Mouse (Mus musculus): ENCODE data around the gene Pik3r2.

Gene Pik3r2

DNA sequence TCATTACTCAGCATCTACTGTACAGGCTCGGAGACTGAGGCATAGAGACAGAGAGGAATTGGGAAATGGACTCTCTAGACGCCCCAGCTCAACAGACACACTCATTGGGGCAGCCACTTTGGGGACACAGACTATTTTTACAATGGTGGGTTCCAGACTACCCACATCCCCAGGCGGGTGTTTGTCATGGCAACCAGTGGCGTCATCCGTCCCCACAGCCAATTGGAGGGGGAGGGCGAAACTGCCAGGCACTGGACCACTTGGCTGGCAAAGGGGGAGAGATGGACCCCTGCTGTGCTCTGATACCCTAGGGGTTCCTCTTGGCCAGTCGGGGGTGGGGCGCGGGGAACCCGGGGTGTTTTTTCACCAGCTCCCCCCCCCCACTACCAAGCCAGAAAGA is 24.1 kb upstream of the Pik3r2 start:
- peak; percentile 81 for DNase-seq

DNA sequence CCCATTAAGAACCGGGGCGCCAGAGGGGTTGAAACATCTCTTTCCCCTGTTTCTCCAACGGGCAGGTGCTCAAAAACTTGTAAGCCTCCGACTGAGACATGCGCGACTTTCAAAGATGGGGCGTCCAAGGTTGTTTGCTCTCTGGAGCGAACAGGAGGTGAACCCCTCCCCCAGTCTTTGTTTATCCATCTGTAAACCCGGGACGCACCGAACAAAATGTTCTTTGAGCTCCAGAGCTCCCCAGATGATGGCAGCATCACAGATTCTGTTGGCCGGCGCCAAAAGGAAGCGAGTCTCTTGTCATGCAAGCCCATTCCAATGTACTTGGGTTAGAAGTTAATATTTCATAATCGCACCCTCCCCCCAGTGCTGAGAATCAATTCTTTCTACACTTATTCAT is 21.8 kb upstream of the Pik3r2 start:
- DNase-seq, result peak; percentile 77

DNA sequence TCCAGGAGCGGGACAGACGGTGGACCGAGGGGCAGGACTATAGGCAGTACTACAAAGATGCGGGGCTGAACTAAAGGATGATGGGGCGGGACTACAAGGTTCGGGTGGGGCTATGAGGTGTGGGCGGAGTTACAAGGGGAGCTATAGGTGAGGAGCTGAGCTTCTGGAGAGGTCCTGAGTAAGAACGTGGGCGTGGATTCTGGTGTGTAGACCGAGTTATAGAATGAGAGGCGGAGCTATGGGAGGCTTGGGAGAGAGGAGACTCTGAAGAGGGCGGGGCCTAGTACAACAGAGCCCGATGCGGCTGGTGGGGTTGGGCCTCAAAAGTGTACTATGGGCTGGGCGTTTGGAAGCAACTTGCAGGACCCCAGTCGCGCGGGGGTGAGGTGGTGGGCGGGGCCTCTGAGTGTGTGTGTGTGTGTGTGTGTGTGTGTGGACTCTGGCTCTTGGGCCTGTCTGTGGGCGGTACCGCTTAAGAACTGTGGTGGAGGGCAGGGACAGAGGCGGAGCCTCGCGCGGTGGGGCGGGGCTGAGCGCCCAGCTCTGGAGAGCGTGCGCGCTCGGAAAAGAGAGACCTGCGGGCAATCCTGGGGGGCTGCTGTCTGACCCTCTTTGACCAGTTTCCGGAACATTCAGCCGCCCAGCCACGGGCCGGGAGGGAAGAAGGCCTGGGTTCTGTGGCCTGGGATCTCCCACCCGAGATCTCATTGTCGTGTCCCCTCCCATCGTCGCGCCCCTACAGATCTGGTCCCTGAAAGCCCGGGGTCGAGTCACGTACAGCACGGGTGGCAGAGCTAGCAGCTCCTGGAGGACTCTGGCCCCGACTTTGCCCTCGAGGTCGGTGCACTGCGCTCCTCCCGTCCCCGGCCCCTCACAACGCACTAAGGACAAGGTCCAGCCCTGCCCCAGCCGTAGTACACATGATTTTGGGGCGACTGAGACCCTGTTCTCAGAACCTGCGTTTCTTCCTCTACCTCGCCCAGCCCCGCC is 20.9 kb upstream of the Pik3r2 start:
- peak; percentile 94 for DNase-seq

DNA sequence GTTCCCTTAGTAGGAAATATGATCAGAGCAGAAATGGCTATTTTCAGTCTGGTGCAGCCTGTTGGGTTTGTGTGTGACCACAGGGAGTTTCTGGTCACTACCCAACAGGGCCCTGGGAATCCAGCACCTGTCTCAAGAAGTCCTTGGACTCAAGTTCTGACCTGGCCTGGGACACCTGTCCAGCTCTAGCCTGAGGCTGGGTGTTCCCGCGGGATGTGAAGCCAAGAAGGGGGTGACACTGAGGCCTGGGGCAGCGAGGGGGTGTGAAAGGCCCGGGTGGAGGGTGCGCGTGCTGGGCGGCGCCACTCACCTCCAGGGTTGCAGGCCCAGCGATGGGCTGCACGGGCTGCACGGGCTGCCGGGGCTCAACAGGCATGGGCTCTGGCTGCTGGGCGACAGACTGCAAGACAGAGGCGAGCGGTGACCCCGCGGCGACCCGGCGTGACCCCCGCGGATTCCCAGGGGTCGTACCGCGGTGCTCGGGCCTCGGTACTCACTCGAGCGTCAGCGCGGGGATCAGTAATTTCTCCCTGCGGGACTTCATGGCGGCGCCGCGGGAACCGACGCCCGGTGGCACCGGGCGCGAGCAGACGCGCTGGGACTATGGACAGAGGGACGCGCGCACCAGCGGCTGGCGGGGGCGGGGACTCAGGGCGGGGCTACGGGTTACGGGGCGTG is 20.0 kb upstream of the Pik3r2 start:
- DNase-seq, result peak; percentile 12

DNA sequence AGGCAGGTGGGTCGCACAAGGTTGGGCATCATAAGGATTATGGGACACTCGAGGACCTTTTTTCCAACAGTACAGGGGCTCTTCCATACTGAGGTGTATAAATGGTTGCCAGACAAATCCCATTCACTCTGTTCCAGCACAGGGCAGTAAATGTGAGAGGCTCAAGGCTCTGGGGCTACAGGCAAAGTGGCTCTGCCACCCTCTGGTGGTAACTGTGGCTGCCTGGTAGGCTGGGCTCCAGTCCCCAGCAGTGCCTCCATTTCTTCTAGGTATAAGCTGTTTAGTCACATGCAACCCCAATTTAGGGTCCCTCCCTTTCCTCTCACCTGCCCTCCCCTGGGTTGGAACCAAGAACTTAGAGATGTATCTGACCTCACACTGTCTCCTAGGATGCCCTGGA is 18.9 kb upstream of the Pik3r2 start:
- DNase-seq, result no peak

GRCm38 (mm10) chr8:70794215-70794614 is 17.7 kb upstream of the Pik3r2 start:
- no peak for DNase-seq

- DNase-seq, result no peak
Measured at GRCm38 (mm10) chr8:70792700-70793099, 16.2 kb upstream of the Pik3r2 start.

GRCm38 (mm10) chr8:70791975-70792691 is 15.6 kb upstream of the Pik3r2 start:
- peak; percentile 96 for DNase-seq

- no peak for DNase-seq
Measured at GRCm38 (mm10) chr8:70791294-70791701, 14.8 kb upstream of the Pik3r2 start.

DNA sequence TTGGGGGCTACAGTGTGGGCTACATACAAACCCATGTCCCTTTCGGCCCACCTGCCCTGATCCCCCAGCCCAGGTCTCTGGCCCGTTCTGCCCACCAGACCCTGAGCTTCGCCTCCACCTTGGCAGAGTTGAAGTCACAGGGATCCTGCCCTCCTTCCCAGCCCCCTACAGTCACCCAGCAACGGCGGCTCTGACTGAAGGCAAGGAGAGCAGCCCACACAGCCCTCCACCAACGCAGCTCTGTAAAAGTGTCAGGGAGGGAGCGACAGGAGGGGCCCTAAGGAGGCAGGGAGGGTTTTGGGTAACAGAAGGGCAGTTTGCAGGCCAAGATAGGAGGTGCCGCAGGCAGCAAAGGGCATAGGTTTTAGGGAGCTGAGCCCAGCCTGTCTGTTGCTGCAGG is 14.3 kb upstream of the Pik3r2 start:
- peak; percentile 79 for DNase-seq

DNA sequence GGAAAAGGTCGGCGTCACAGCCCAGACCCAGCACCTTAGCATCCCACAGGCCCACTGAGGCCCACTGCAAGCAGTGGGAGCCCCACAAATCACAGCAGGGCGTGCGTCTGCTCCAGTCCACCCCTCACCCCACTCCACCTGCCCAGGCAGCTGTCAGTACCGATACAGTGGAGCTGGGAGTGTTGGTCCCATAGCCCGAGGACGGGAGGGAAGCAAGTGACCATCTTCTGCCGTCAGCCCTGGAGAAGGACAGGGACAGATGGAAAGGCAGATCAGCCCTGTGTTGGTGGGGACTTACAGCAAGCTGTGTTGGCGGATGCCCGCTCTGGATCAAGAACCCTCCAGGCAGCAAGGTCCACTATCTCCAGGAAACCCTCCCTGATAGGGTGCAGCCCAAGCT is 12.5 kb upstream of the Pik3r2 start:
- DNase-seq, result no peak

- no peak for DNase-seq
Measured at GRCm38 (mm10) chr8:70787941-70788667, 11.6 kb upstream of the Pik3r2 start.

DNA sequence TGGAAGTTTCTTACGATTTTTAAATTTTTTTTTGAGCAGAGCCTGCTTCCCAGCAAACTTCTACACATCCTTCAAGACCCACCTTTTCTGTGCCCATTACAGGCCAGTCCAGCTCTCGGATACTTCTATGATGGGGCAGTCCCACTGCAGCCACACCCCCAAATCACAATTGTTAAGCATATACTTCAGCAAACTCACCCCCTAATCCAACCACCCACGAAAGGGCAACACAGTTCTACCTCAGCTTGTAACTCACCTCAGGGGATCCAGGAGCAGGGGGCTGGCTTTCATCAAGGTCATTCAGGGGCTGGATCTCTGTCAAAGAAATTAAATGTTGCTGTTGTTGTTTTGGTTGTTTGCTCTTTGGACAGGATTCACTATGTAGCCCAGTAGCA is 10.5 kb upstream of the Pik3r2 start:
- DNase-seq, result no peak

DNA sequence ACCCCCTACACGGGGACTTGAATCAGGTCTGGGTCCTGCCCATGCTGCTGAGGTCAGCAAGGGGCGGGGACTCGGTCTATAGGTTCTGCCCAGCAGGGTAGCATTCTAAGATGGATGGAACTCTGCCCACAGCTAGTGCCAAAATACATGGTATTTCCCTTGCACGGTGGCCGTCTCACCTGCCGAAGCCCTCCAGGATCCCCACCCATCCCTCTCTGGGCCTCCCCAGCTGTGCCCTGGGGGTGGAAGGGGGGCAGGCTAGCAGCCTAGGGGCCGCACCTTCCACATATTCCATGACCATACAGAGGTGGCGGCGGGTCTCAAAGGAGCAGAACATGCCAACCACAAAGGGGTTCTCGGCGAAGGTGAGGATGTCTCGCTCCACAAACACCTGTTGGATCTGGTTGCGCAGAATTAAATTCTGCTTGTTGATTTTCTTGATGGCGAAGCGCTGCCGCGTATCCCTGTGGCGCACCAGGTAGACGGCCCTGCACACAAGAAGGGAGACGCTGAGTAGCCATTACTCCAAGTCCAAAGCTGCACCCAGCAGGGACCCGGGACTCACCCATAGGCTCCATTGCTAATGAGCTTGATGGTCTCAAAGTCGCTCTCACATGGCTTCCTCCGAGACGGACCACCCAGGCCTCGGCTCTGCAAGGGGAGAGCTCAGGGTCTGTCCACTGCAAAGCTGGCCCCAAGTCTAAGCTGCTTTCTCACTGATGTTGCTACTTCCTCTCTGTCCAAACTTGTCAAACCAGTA is 10.0 kb upstream of the Pik3r2 start:
- no peak for DNase-seq

GRCm38 (mm10) chr8:70780093-70780492 is 3.6 kb upstream of the Pik3r2 start:
- DNase-seq, result no peak

DNA sequence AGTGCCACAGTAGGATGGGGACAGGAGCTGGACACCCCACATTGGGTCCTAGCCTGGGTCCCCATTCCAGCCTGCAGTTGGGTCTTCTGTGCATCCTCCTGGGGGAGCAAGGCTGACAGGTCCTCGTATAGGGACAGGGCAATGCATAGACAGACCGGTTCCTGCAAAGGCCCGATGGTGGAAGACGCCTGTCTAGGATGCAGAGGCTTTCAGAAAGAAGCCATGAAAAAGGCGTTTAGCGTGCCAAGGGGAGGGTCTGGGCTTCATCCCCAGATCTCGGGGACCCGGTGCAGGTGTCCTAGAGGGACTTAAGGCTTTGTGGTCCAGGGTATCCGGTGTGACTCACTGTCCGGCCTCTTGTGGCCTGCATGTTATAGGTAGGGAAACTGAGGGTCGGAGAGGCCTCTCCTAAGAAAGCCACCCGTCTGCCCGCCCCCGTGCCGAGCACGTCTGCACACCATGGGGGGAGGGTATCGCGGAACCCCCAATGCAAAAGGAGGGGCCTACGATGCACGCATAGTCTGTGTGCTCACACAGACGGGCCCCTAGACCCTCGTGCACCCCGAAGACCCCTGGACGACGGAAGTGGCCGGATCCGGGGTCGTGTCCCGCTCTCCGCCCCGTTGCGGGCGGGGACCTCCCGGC is 540 bp downstream of the Pik3r2 start:
- no peak for DNase-seq

DNA sequence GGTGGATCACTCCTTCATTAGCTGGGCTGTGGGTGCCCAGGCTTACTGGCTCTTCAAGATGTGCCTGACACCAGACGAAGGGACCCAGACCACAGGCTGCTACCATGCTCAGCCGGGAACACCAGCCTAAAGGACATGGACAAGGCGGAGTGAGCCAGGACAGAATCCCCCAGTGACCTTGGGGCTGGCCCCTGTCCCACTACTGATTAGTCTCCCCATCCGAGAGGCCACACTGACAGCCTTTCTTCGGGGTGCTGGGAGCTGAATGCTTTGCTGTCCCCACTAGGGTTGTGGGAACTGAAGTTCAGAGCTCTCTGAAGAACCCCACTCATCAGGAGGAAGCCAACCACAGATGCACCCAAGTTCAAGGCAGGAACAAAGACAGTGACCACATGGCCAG is 1.3 kb downstream of the Pik3r2 start:
- DNase-seq, result no peak

DNA sequence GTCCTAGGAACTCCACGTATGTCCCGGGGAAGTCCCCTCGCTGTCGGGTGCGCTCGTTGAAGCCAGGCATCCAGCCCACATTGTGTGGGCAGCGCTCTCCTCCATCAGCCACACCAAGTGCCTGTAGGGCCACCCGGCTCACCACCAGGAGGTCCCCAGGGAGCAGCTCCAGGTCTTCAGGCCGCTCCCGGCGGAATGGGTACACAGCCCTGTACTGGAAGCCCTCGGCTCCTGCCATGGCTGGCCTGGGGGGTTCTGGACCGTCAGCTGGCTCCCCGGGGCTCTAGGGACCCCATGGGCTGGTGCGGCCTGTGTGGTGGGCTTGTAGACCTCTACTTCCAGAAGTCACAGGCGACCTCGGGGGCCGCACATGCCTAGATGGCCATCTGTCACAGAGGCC is 1.8 kb downstream of the Pik3r2 start:
- no peak for DNase-seq

DNA sequence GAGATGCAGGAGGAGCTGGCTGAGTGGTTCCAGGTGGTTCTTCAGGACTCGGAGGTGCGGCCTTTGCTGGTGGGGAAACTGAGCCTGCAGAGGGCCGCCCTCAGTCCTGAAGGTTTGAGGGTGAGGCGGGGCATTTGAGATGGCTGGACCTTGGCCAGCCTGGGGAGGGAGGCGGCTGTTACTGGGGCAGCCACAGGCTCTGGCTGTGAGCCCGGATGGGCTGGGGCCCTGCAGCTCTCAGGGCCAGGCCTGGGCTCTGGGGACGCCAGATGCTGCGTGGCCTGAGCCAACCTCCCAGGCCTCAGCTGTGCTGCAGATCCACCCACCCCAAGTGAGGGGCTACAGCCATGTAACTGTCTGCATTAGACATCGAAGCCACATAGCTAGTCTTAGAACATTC is 2.7 kb downstream of the Pik3r2 start:
- peak; percentile 83 for DNase-seq

- no peak for DNase-seq
Measured at GRCm38 (mm10) chr8:70773410-70773809, 3.1 kb downstream of the Pik3r2 start.

- no peak for DNase-seq
Measured at GRCm38 (mm10) chr8:70772890-70773289, 3.6 kb downstream of the Pik3r2 start.

Measured in right cerebral cortex, adult 18-20 months (tissue).